Mouse (Mus musculus) spleen, adult 12 weeks (tissue): ENCODE results near the gene Elob.

Experiments used
- DNase-seq: peaks from one replicate; pipeline ENCODE4 v3.0.0; 2022; ENCODE audit warnings: low spot score

The Elob gene

GRCm38 (mm10) chr17:23783352-23783751 lies 45.6 kb downstream of the Elob start:
- no peak for DNase-seq

- no peak for DNase-seq
These were observed 50.5 kb downstream of the Elob start for GRCm38 (mm10) chr17:23778447-23778846.

GRCm38 (mm10) chr17:23777141-23777540 lies 51.8 kb downstream of the Elob start:
- no peak for DNase-seq

GRCm38 (mm10) chr17:23776216-23776615 lies 52.7 kb downstream of the Elob start:
- DNase-seq = no peak
